Mouse (Mus musculus): ENCODE results near the gene Serbp1. TPM values are rescaled to one million over a fixed set of nuclear protein-coding genes. Genes with fewer than 3 reads are reported as not detected.
A peak's percentile ranks its signal among the peaks of the same experiment; 100 is the strongest.

Gene Serbp1
- total RNA-seq, 2 experiments from 2014 or later: 263 to 321 TPM

DNA sequence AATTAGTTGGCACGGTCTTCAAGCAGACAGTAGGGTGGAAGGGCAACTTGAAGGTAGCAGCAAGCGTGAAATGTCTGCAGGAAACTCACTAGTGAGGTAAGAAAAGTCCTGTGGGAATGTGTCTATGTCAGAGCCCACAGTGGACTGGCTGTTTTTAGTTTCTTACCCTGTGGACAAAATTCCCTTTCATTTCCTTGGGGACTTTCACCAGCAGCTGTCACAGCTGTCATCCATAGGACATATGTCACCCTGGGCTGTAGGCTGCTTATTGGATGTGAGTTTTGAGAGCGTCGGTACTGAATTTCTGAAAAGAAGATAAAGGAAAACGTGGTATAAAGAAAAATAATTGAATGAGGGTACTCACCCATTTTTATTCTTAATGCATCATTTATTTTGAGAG lies 60.8 kb downstream of the Serbp1 start:
- no peak for DNase-seq (ENCODE audit: low spot score in 2 of 2)

DNA sequence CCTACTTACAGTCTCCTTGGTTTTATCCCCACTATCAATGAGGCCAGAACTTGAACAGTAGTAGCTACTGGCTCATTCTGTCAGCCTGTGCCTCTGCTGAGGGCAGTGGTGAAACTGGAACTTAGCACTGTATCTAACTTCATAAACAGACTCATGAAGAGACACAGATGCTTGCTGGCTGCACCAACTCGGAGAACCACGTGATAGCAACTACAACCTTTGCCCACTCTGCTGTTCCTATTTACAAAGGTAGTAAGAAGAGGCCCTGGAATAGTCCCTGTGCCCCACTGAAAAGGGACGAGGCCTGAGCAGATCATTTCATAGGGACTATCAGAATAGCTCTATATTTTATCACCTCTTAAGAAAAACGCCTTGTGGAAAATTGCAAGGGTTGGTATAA lies 62.3 kb downstream of the Serbp1 start:
- no peak for DNase-seq (ENCODE audit: low spot score in 2 of 2)

DNA sequence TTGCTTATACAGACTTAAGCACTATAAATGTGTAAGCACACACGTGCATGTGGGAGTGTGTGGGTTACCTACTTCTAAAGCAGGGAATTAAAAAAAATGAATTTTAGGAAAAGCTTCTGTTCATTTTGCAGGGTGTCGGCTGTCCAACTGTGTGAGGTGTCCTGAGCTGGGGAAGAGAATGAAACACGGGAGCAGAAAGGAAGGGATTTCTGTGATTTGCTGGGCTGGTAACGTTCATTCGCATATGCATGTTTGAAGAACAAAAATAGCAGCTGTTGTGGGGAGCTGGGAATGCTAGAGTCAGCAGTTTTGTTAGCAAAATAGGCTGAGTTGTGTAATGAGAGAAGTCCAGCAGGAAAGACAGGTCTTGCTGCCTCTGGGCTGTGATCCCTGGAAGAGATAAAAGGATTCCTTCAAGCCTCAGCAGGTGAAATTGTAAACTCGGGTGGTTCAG lies 62.8 kb downstream of the Serbp1 start:
- DNase-seq (ENCODE audit: low spot score in 2 of 2): no peak

DNA sequence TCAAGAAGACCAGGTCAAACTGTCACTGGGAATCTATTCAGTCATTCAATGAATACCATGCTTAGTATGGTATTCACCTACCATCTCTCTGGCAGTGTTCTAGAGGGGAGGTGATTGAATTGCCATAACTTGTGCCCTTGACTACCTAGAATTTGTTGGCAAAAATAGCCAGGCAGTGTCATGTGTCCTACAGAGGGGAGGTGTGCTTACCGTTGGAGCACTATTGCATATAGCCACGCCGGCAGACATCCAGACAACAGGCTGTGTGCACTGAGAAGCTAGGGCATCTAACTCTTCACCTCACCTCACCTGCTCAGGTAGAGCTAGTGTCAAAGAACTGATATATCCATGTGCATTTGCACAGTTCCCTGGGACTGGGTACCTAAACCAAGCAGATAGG lies 63.3 kb downstream of the Serbp1 start:
- DNase-seq (ENCODE audit: low spot score in 2 of 2): no peak

DNA sequence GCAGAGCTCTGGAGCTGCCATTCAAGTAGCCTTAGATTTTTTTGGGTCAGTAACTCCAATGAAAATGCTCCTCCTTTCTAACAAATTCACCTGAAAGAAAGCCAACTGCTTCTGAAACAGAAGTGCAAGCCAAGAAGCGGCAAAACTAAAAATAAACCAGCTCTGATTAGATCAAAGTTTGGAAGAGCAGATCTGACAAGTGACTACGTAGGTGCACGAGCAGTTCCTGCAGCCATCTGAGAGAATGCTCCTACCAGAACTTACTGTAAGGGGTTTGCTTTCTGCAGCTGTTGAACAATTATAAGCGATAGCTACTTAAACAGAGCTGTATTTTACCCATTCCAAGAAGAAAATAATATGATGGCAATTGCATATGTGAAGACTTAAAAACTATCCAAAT lies 64.5 kb downstream of the Serbp1 start:
- DNase-seq (ENCODE audit: low spot score in 2 of 2): no peak

DNA sequence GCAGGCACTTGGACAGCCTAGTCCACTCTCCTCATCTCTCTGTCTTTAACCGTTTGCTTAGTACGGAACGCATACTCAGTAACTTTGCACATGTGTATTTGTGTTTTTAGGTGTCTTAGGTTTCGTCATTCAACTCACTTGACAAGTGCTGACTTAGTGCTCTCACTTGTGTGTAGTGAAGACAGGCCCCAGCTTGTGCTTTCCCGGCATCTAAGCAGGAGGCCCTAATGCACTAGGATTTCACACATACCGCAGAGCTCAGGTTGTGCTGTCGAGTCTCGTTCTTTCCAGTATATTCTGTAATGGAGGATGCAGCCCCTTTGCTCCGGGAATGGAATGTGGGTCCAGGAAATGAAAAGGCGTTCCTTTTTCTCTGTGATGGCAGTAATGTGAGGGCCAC lies 65.2 kb downstream of the Serbp1 start:
- DNase-seq (ENCODE audit: low spot score in 2 of 2): no peak

DNA sequence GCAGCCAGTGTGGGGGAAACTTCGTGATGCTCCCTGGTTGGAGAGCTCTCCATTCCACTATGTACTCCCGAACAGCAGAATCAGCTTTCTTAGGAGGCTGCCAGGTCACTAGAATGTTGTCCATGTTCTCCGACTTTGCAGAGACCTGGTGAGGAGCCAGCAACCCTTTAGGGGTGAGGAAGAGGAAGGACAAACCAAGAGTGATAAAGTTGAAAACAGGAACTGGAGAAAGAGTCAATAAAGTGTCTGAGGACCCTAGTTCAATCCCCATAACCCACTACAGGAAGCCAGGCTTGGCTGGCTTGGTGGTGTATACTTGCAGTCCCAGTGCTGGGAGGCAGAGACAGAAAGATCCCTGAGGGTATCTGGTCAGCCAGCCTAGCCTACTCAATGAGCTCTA lies 71.0 kb downstream of the Serbp1 start:
- DNase-seq (ENCODE audit: low spot score in 2 of 2): no peak

DNA sequence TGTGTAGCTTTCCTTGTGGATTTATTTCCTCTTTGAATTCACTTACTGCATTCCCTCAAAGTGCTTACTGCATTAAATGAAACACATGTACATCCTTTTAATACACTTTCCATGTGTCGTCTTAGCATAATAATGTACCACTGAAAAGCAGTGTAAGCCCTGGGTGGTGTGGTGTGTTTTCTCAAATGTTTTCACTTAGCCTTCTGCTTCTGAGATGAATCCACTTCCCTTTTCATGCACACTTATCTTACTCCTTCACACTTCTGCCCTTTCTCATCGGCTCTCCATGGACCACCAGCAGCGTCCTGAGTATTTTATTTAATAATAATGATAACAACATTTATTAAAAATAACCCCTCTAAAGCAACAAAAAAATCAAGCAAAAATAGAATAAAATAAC lies 71.8 kb downstream of the Serbp1 start:
- no peak for DNase-seq (ENCODE audit: low spot score in 2 of 2)

DNA sequence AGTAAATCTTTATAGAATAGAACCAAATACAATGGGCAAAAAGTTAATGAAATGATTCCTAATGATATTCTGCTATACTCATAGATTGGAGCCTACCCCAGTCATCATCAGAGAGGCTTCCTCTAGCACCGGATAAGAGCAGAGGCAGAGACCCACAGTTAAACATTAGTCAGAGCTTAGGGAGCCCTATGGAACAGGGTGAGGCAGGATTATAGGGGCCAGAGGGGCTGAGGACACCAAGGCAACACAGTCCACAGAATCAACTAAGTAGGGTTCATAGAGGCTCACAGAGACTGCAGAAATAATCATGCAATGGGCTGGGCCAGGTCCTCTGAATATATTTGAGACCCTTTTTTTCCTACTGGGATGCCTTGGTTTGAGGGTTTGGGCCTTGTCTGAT lies 76.7 kb downstream of the Serbp1 start:
- DNase-seq (ENCODE audit: low spot score in 2 of 2): no peak

DNA sequence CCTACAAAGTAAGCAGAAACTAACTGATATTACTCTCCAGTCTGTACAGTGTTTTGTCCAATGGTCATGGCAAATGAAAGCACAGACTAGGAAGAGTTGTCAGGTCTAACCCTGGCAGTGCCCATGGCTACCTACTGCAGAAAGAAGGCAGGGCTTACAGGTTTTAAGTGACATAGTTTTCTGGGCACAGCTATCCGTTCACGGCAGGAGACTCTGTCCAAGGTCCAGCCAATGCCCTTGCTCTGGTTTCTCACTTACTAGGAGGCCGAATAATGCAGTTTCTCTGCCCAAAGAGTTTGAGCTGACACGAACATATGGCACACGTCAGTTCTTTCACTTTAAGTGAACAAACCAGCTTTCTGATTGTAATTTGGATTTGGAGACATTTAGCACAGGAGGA lies 79.1 kb downstream of the Serbp1 start:
- no peak for DNase-seq (ENCODE audit: low spot score in 2 of 2)

DNA sequence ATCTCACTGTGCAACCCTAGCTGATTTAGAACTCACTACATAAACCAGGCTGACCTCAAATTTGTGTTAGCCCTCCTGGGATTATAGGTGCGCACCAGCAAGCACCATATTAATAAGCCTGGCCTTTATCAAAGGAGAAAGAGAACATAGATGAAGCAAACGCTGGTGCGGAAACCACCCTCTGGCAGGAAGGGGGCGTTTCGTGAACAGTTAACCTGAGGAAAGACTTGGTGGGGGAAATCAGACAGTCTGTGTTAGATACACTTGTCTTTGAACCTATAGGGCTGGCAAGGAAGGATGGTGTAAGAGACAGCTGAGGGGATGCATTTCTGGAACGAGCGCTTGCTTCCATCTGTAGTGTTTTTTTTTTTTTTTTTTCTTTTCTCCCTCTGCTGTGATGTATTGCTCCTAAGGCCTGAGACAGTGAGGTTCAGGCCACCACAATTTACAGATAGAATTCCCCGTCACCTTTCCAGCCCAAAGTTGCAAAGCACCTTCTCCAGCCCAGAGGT lies 79.9 kb downstream of the Serbp1 start:
- no peak for DNase-seq (ENCODE audit: low spot score in 2 of 2)

DNA sequence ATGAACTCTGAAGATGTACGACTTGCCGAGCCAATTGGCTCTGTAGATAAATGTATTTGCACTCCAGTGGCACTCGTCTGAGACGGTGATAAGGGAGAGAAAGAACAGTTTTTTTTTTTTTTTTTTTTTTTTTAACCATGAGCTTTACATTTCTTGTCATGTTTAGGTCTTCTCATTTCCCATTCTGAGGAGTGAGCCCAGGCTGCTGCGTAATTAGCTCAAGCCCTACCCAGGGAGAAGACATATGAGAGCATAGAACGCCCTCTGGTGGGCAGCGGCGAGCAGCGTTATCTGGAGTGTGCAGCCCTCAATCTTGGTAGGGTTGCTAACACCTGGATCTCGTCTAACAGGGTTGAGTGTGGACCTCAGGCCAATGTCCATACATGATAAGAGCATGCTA lies 80.5 kb downstream of the Serbp1 start:
- peak; percentile 60 for DNase-seq (ENCODE audit: low spot score in 2 of 2)

DNA sequence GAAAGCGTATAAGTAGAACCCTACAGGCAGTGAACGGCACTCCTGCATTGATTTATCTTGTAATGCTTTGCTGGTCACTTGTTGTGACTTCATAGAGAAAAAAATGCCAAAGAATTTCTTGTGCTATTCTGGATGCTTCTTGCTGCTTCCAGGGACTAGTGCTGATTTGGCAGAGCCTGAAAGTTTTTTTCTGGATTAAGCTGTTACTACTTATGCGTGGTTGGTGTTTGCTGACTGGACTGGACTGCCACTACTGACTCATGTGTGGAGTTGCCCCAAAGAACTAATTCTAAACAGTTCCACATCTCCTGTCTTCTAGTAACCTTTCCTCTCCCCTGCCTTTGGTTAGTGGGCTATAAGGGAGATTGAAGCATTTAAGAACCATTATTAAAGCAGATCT lies 85.8 kb downstream of the Serbp1 start:
- no peak for DNase-seq (ENCODE audit: low spot score in 2 of 2)

DNA sequence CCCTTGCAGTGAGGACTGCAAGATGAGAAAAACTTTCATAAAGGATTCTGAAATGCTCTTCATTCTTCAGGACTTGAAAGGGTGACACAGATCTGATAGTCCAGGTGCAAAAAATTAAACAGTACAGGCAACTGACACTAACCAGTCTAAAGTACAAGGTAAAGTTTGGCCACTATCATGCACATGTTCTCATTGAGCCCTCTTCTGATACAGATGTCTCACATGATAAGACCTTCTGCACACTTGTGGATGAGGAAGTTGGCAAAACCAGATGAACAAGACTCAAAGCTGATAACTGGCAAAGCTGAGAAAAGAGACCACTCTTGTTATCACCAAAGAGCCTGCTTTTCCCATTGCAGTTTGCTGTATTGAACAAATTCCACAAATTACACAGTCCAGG lies 100.0 kb downstream of the Serbp1 start:
- no peak for DNase-seq (ENCODE audit: low spot score in 2 of 2)

DNA sequence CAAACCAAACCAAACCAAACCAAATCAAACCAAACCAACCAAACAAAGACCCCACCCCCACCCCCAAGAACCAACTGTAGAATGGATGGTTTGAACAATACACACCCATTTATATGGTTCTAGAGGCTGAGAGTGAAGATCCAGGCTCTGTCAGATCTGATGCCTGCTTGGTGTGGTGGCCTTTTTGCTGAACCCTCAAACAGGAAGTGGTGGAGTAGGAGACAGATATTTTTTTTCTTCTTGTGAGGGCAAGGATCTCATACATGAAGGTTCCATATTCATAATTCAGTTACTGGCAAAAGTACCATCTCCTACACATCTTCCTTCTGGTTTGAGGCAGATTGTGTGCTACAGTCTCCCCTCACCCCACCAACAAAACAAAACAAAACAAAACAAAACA lies 101.5 kb downstream of the Serbp1 start:
- DNase-seq (ENCODE audit: low spot score in 2 of 2): no peak

Other genes with a start within 250 kb of the Serbp1 start
- gene Gadd45a, start 200.7 kb upstream of the Serbp1 start, total RNA-seq (2021): 10 to 100 TPM; 10.6 to 27.8 TPM
- gene Il12rb2, start 138.0 kb downstream of the Serbp1 start, total RNA-seq (2021): under 1 TPM; 0.20 to 0.35 TPM

Measured in adrenal gland, adult 18-20 months (tissue).